In genomic region chr11:88864458-88865197, GRCm38 (mm10) we compare ENCODE assay signal across 8 mouse cellular contexts. TPM values are rescaled to one million over a fixed set of nuclear protein-coding genes. Genes with fewer than 3 reads are reported as not detected.
DNase-seq lines count a peak whose midpoint lies in the region; ATAC-seq lines count a peak whose summit lies in the region.

Gene Akap1, minus strand, starts transcription at chr11:88864586.

- no peaks in the 10 kb centered on the region for H3K9me3 ChIP-seq in hindbrain, embryonic 13.5 days

- H3K4me3 ChIP-seq in hindbrain, embryonic 13.5 days = peak within 1 kb of the TSS; percentile 78

- WGBS in hindbrain, embryonic 13.5 days = 2% methylated on average over 56 of the region's 60 CpGs

- no peaks in the 10 kb centered on the region for H3K36me3 ChIP-seq in hindbrain, embryonic 13.5 days

- peak within 1 kb of the TSS; percentile 93 for H3K27ac ChIP-seq in hindbrain, embryonic 13.5 days

- peak; percentile 98 for ATAC-seq in hindbrain, embryonic 13.5 days (ENCODE audit: low FRiP score)

- H3K4me1 ChIP-seq in hindbrain, embryonic 13.5 days (replicated peaks) = peaks cover 24% of the 10 kb centered on the region

- H3K27me3 ChIP-seq in hindbrain, embryonic 13.5 days = 0 out of 2 replicates have a peak, but pooled peaks cover 4% of the 10 kb centered on the region

- peak within 1 kb of the TSS; percentile 99 for H3K4me2 ChIP-seq in hindbrain, embryonic 13.5 days

- peak; percentile 99 for DNase-seq in NIH3T3 (ENCODE audit: low read depth)
- peak; percentile 98 to 99 for DNase-seq in cerebellum, postnatal 10 days
- DNase-seq in frontal cortex, postnatal 14 days (ENCODE audit: low spot score in 2 of 2) = peak; percentile 94 to 96
- DNase-seq in layer of hippocampus, postnatal 25 days (ENCODE audit: extremely low spot score in 1 of 2, low spot score in 1 of 2) = peak; percentile 88 to 92
- peak; percentile 96 for DNase-seq in lung, postnatal 25 days (ENCODE audit: low spot score)
- DNase-seq in retina, postnatal 1 day = peak; percentile 98
- peak; percentile 96 to 97 for DNase-seq in urinary bladder, adult 18-20 months (ENCODE audit: low spot score in 2 of 2)

- peak within 1 kb of the TSS; percentile 88 for H3K9ac ChIP-seq in hindbrain, embryonic 13.5 days

RNA-seq across cellular contexts. Expression of gene Akap1, which starts in this region (rescaled TPM):
- 26.9 and 28.6 TPM in 2 replicates for polyA plus RNA-seq in hindbrain, embryonic 13.5 days (2015; fragmentation: Nextera tagmentation; extraction: Ambion mirVana)
- 10 to 100 TPM; 39.8 to 42.6 TPM for total RNA-seq in layer of hippocampus, postnatal 25 days (2021)

Comparison
In these comparisons a context has a peak if more than half of its experiments do, and no peak if none do; other contexts are left out.
1. Peak in every context shown above with its lines: DNase-seq, ATAC-seq, H3K4me3 ChIP-seq and H3K27ac ChIP-seq.